Mouse (Mus musculus) ES-E14 (cell line): ENCODE measurements around the gene Efna5. TPM values are rescaled to one million over a fixed set of nuclear protein-coding genes. Genes with fewer than 3 reads are reported as not detected.

Experiments
- DNase-seq: peaks from one replicate; pipeline ENCODE4 v3.0.0-alpha.2; 2013; ENCODE audit warnings: low read depth, low spot score
- H3K27ac ChIP-seq: 2 replicates; pipeline ENCODE4 v1.5.1; 2012; ENCODE audit warnings: low read depth, mild to moderate bottlenecking, low read length, moderate library complexity, mixed read lengths; ENCODE audit not compliant: poor library complexity, insufficient read depth, severe bottlenecking
- H3K36me3 ChIP-seq: 2 replicates; pipeline ENCODE4 v1.6.1; 2012; ENCODE audit warnings: mild to moderate bottlenecking, low read length, moderate library complexity, mixed read lengths; ENCODE audit not compliant: control insufficient read depth, poor library complexity, insufficient read depth, severe bottlenecking
- H3K4me1 ChIP-seq, 2 experiments: fragments of 150-350 bp in 1 of 2; sonication (generic) in 1 of 2; 2 replicates each; pipeline ENCODE4 v1.6.1; 2012; ENCODE audit warnings: low read length in 2 of 2, mild to moderate bottlenecking in 1 of 2, mixed read lengths in 1 of 2; ENCODE audit not compliant: control insufficient read depth in 2 of 2, insufficient read depth in 2 of 2, poor library complexity in 1 of 2
- H3K4me3 ChIP-seq, 2 experiments: fragments of 150-350 bp in 1 of 2; sonication (generic) in 1 of 2; 2 replicates each; pipeline ENCODE4 v1.5.1; 2012; ENCODE audit warnings: low read length in 2 of 2, low read depth in 1 of 2, mild to moderate bottlenecking in 1 of 2, mixed read lengths in 1 of 2; ENCODE audit not compliant: insufficient read depth in 1 of 2, poor library complexity in 1 of 2, severe bottlenecking in 1 of 2
- H3K9ac ChIP-seq: 2 replicates; pipeline ENCODE4 v1.6.1; 2012; ENCODE audit warnings: low read depth, mild to moderate bottlenecking, low read length, mixed read lengths; ENCODE audit not compliant: poor library complexity, insufficient read depth, severe bottlenecking
- H3K9me3 ChIP-seq: fragments of 150-350 bp; sonication (generic); 2 replicates; pipeline ENCODE4 v1.6.1; 2012; ENCODE audit warnings: low read depth, mild to moderate bottlenecking, low read length; ENCODE audit not compliant: control insufficient read depth, insufficient read depth
- CHD2 ChIP-seq: IDR thresholded peaks from 2 replicates; pipeline ENCODE4 v1.6.1; 2014; ENCODE audit warnings: mild to moderate bottlenecking, low read depth, low read length, inconsistent platforms
- HCFC1 ChIP-seq: IDR thresholded peaks from 2 replicates; pipeline ENCODE4 v1.6.1; 2012; ENCODE audit warnings: low read length, inconsistent platforms, borderline replicate concordance; ENCODE audit not compliant: insufficient read depth
- MAFK ChIP-seq: IDR thresholded peaks from 2 replicates; pipeline ENCODE4 v1.6.1; 2014; ENCODE audit warnings: mild to moderate bottlenecking, low read depth, low read length, inconsistent platforms; ENCODE audit not compliant: insufficient read depth
- ZC3H11A ChIP-seq: IDR thresholded peaks from 2 replicates; pipeline ENCODE4 v1.6.1; 2012; ENCODE audit warnings: low read depth, mild to moderate bottlenecking, inconsistent platforms, low read length, borderline replicate concordance
- ZNF384 ChIP-seq: IDR thresholded peaks from 2 replicates; pipeline ENCODE4 v1.6.1; 2012; ENCODE audit warnings: low read depth, low read length, inconsistent platforms
- in situ Hi-C, 2 experiments: fragments of 600-800 bp; cut with MboI; formaldehyde crosslinking; loops; one replicate each; pipeline ENCODE4 v1.15.1; 2025; ENCODE audit warnings: low sequenced_read_pairs in 2 of 2, inconsistent platforms in 1 of 2; ENCODE audit not compliant: unreplicated experiment in 2 of 2
- total RNA-seq: library from RNA; depleted of rRNA; stranded (reverse); fragments of 300-350 nt; gene quantifications from 2 replicates; pipeline ENCODE4 v1.2.3, GENCODE M21; 2012

Efna5 gene
- total RNA-seq, 1 experiment: 3.8 TPM

- Histone ChIP-seq H3K27ac (no peak overlapping the region), H3K9ac (no peak overlapping the region), H3K4me1 (no peaks in the 10 kb centered on the region), H3K4me3 (no peak overlapping the region), H3K9me3 (no peaks in the 10 kb centered on the region), H3K36me3 (no peaks in the 10 kb centered on the region)
- in situ Hi-C loops: no loop called here
- no peak for DNase-seq
- no peak for TF ChIP-seq ZC3H11A
- no peak for TF ChIP-seq ZNF384
- TF ChIP-seq HCFC1: no peak
- no peak for TF ChIP-seq MAFK
- TF ChIP-seq CHD2: no peak
Observed at GRCm38 (mm10) chr17:62656591-62656990, 224.5 kb downstream of the Efna5 start.

- TF ChIP-seq ZC3H11A (no peak), CHD2 (no peak), HCFC1 (no peak), ZNF384 (no peak), MAFK (no peak)
- Histone ChIP-seq H3K36me3 (no peaks in the 10 kb centered on the region), H3K27ac (no peak overlapping the region), H3K9ac (no peak overlapping the region), H3K4me3 (no peak overlapping the region), H3K4me1 (no peaks in the 10 kb centered on the region), H3K9me3 (no peaks in the 10 kb centered on the region)
- in situ Hi-C loops: no loop called here
- no peak for DNase-seq
Observed at GRCm38 (mm10) chr17:62655819-62656355, 225.2 kb downstream of the Efna5 start.

- H3K4me3 ChIP-seq: no peak overlapping the region
- H3K4me1 ChIP-seq: no peaks in the 10 kb centered on the region
- in situ Hi-C loops: no loop called here
- no peaks in the 10 kb centered on the region for H3K36me3 ChIP-seq
- H3K27ac ChIP-seq: no peak overlapping the region
- no peaks in the 10 kb centered on the region for H3K9me3 ChIP-seq
- no peak for DNase-seq
- H3K9ac ChIP-seq: no peak overlapping the region
- TF ChIP-seq MAFK (no peak), ZNF384 (no peak), ZC3H11A (no peak), HCFC1 (no peak), CHD2 (no peak)
Observed at GRCm38 (mm10) chr17:62652451-62652850, 228.7 kb downstream of the Efna5 start.

- H3K4me3 ChIP-seq: no peak overlapping the region
- H3K9ac ChIP-seq: no peak overlapping the region
- no peak for TF ChIP-seq ZNF384
- no peak for TF ChIP-seq HCFC1
- TF ChIP-seq ZC3H11A: no peak
- TF ChIP-seq MAFK: no peak
- no peak for TF ChIP-seq CHD2
- no peaks in the 10 kb centered on the region for H3K9me3 ChIP-seq
- H3K4me1 ChIP-seq: no peaks in the 10 kb centered on the region
- DNase-seq: no peak
- H3K36me3 ChIP-seq: no peaks in the 10 kb centered on the region
- H3K27ac ChIP-seq: no peak overlapping the region
- in situ Hi-C loops: no loop called here
Observed at GRCm38 (mm10) chr17:62651696-62652095, 229.4 kb downstream of the Efna5 start.
